Mouse (Mus musculus): ENCODE data around the gene Dnajb8. TPM values are rescaled to one million over a fixed set of nuclear protein-coding genes. Genes with fewer than 3 reads are reported as not detected.

The Dnajb8 gene
- total RNA-seq, 4 experiments from 2014 or later = not detected

GRCm38 (mm10) chr6:88278141-88278540, 56.1 kb downstream of the Dnajb8 start:
- DNase-seq (ENCODE audit: low spot score in 2 of 2) = no peak

GRCm38 (mm10) chr6:88290129-88290766, 68.2 kb downstream of the Dnajb8 start:
- peak; percentile 33 to 43 for DNase-seq (ENCODE audit: low spot score in 2 of 2)

GRCm38 (mm10) chr6:88292274-88292909, 70.3 kb downstream of the Dnajb8 start:
- no peak for DNase-seq (ENCODE audit: low spot score in 2 of 2)

GRCm38 (mm10) chr6:88299491-88299890, 77.4 kb downstream of the Dnajb8 start:
- DNase-seq (ENCODE audit: low spot score in 2 of 2) = no peak

GRCm38 (mm10) chr6:88301234-88301633, 79.2 kb downstream of the Dnajb8 start:
- no peak for DNase-seq (ENCODE audit: low spot score in 2 of 2)

Other genes with a start within 250 kb of the Dnajb8 start
- 1 to 10 TPM in 2 of 4 experiments, under 1 TPM in 1, not detected in 1; 0.34 to 1.9 (median 1.3) TPM for gene H1fx, start 240.6 kb upstream of the Dnajb8 start, total RNA-seq (2022)
- gene Rab7, start 177.0 kb upstream of the Dnajb8 start, total RNA-seq (2022) = 100 to 1,000 TPM; 288 to 464 (median 323) TPM
- gene Rpn1, start 137.8 kb upstream of the Dnajb8 start, total RNA-seq (2022) = 100 to 1,000 TPM in 1 of 4 experiments, 10 to 100 TPM in 3; 67.2 to 101 (median 85.6) TPM
- gene Gata2, start 28.4 kb upstream of the Dnajb8 start, total RNA-seq (2022) = 1 to 10 TPM; 3.0 to 6.0 (median 4.1) TPM
- 1 to 10 TPM; 7.3 to 9.4 (median 8.7) TPM for gene Eefsec, start 224.3 kb downstream of the Dnajb8 start, total RNA-seq (2022)
- 10 to 100 TPM; 18.6 to 22.6 (median 21.2) TPM for gene Ruvbl1, start 243.1 kb downstream of the Dnajb8 start, total RNA-seq (2022)

Data from gastrocnemius, adult 8-10 months (tissue).